22 mouse cellular contexts compared by ENCODE assay signal in the genomic region with DNA sequence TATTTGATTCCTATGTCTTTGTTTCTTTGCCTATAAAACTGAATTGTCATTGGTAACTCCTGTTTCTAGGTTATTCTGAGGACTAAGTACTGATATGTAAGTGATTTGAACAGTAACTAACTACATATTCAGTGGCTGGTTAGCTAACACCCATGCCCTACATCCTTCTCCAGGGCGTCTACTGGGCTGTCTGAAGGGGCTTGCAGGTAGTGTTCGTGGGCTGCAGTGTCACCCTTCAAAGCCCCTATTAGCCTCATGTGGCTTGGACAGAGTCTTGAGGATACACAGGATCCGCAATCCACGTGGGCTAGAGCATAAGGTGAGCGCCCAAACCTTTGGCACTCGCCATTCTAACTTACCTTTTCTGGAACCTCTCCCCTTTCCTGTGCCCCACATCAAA. TPM values are rescaled to one million over a fixed set of nuclear protein-coding genes. Genes with fewer than 3 reads are reported as not detected.
"Had no signal": no experiment of that assay in that cellular context is flagged by ENCODE, and none has a peak within 500 bp of the region (broad histone marks: within the 10 kb centered on the region; RNA-seq: fewer than 3 reads in every experiment).

No protein-coding gene starts in this region.

- H3K4me2 ChIP-seq: liver, embryonic 13.5 days; liver, embryonic 15.5 days; lung, embryonic 15.5 days; midbrain, embryonic 12.5 days; neural tube, embryonic 12.5 days had no signal

- H3K27ac ChIP-seq: liver, embryonic 13.5 days; macrophage; midbrain, embryonic 12.5 days; neural tube, embryonic 12.5 days had no signal

- H3K4me3 ChIP-seq: liver, embryonic 15.5 days; megakaryocyte, embryonic 14.5 days; midbrain, embryonic 12.5 days; neural tube, embryonic 12.5 days had no signal

- H3K9me3 ChIP-seq: liver, embryonic 13.5 days; liver, embryonic 15.5 days; lung, embryonic 15.5 days; megakaryocyte, embryonic 14.5 days; midbrain, embryonic 12.5 days; neural tube, embryonic 12.5 days had no signal

- H3K27me3 ChIP-seq: liver, embryonic 13.5 days; liver, embryonic 15.5 days; lung, embryonic 15.5 days; megakaryocyte, embryonic 14.5 days; midbrain, embryonic 12.5 days; neural tube, embryonic 12.5 days had no signal

- ATAC-seq: liver, postnatal 0 days; lung, postnatal 0 days had no signal

- H3K9ac ChIP-seq: liver, embryonic 15.5 days; liver, postnatal 0 days; midbrain, embryonic 12.5 days; neural tube, embryonic 12.5 days had no signal

- DNase-seq: liver, embryonic 13.5 days; liver, postnatal 0 days; lung, adult 2 months; lung, postnatal 14 days; lung, postnatal 36 days; midbrain, embryonic 14.5 days; retina, postnatal 1 day; right cerebral cortex, adult 18-20 months; right cerebral cortex, postnatal 25 days; right cerebral cortex, postnatal 4 days; spleen, adult 18-20 months; thymus, adult 18-20 months; thymus, postnatal 14 days; thymus, postnatal 36 days had no signal

RNA-seq across cellular contexts. Expression of a gene that starts 0.9 kb away (rescaled TPM):
- polyA plus RNA-seq: lung, adult 2 months; macrophage; small intestine, adult 2 months had no signal
